Mouse (Mus musculus) midbrain, postnatal 0 days (tissue): ENCODE data around the gene Trub2. TPM values are rescaled to one million over a fixed set of nuclear protein-coding genes. Genes with fewer than 3 reads are reported as not detected.

ENCODE experiments used
- ATAC-seq: fragments of 200-750 bp; cut with Nextera tagmentation; 2 replicates; pipeline ENCODE4 v1.8.0; 2017; ENCODE audit warnings: moderate number of reproducible peaks, mild to moderate bottlenecking, moderate TSS enrichment, moderate library complexity; ENCODE audit not compliant: low FRiP score
- DNase-seq: peaks from one replicate; pipeline ENCODE4 v3.0.0-alpha.2; 2015; ENCODE audit warnings: low spot score
- H3K27ac ChIP-seq: fragments of 300-500 bp; sonication (generic); 2 replicates; pipeline ENCODE4 v1.5.1; 2014; ENCODE audit warnings: low read depth, mild to moderate bottlenecking, low read length, mixed read lengths
- H3K27me3 ChIP-seq: fragments of 300-500 bp; sonication (generic); 2 replicates; pipeline ENCODE4 v1.6.1; 2014; ENCODE audit warnings: low read length, control low read depth, mixed read lengths; ENCODE audit not compliant: insufficient read depth
- H3K36me3 ChIP-seq: fragments of 300-500 bp; sonication (generic); 2 replicates; pipeline ENCODE4 v1.6.1; 2014; ENCODE audit warnings: low read length, control low read depth, mixed read lengths; ENCODE audit not compliant: insufficient read depth
- H3K4me1 ChIP-seq: fragments of 300-500 bp; sonication (generic); 2 replicates; pipeline ENCODE4 v1.6.1; 2014; ENCODE audit warnings: mild to moderate bottlenecking, control low read depth, antibody characterized with exemption, low read length, mixed read lengths; ENCODE audit not compliant: insufficient read depth
- H3K4me2 ChIP-seq: fragments of 300-500 bp; sonication (generic); 2 replicates; pipeline ENCODE4 v1.6.1; 2014; ENCODE audit warnings: low read depth, mild to moderate bottlenecking, low read length, mixed read lengths; ENCODE audit not compliant: poor library complexity, severe bottlenecking
- H3K4me3 ChIP-seq: fragments of 300-500 bp; sonication (generic); 2 replicates; pipeline ENCODE4 v1.5.1; 2014; ENCODE audit warnings: low read depth, mild to moderate bottlenecking, low read length, moderate library complexity
- H3K9ac ChIP-seq: fragments of 300-500 bp; sonication (generic); replicated peaks from 2 replicates; pipeline ENCODE4 v1.6.1; 2014; ENCODE audit warnings: mild to moderate bottlenecking, low read length, moderate library complexity, mixed read lengths; ENCODE audit not compliant: poor library complexity, severe bottlenecking
- H3K9me3 ChIP-seq: fragments of 300-500 bp; sonication (generic); 2 replicates; pipeline ENCODE4 v1.6.1; 2016; ENCODE audit warnings: low read length, control low read depth
- CTCF ChIP-seq: IDR thresholded peaks from 2 replicates; pipeline ENCODE4 v1.5.1; 2016; ENCODE audit warnings: antibody characterized with exemption, mild to moderate bottlenecking
- WGBS: fragments of 180-500 bp; shearing (Covaris S2); extraction: QIAGEN DNeasy Blood & Tissue Kit; methylation state at CpG from one replicate; pipeline ENCODE4 v1.1.7; 2014; 5-methylcytosine and 5-hydroxymethylcytosine counted together
- polyA plus RNA-seq: library from polyadenylated mRNA; unstranded; fragments of >200 nt; fragmentation: Nextera tagmentation; extraction: Ambion mirVana; gene quantifications from 2 replicates; pipeline ENCODE4 v1.2.1, GENCODE M21; 2015
- total RNA-seq: library from RNA; depleted of rRNA; stranded (reverse); fragments of >200 nt; gene quantifications from 2 replicates; pipeline ENCODE4 v1.2.3, GENCODE M21; 2014; rRNA removed

Trub2 gene
- total and polyA plus RNA-seq, 2 experiments from 2014 or later = 32.0 to 36.7 TPM

- TF ChIP-seq CTCF = no peak
- Histone ChIP-seq H3K4me1 (no peaks in the 10 kb centered on the region), H3K4me3 (no peak overlapping the region), H3K4me2 (no peak overlapping the region), H3K27me3 (no peaks in the 10 kb centered on the region), H3K9me3 (no peaks in the 10 kb centered on the region), H3K36me3 (peaks cover 39% of the 10 kb centered on the region), H3K27ac (no peak overlapping the region), H3K9ac (no peak overlapping the region)
- 90% methylated on average over 5 of the region's 5 CpGs for WGBS
- ATAC-seq (no peak), DNase-seq (no peak)
Measured at GRCm38 (mm10) chr2:29714127-29714526, 74.2 kb downstream of the Trub2 start.

DNA sequence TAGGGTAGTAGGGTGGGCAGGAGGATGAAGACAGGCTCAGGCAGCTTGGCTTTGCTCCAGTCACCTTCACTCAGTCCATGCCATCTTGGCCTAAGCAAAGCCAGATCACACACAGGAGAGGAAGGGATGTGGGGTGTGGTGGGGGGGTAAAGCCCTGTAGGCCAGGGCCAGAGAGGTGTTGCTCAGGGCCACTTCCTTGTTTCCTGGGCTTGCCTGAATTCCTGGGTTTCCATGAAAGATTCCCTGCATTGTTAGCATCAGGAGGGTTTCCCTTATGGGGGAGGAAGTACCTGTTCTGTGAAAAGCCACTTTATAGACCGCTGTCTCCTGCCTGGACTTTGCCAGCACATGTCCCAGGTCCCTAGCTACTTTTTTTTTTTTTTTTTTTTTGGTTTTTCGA lies 74.8 kb downstream of the Trub2 start:
- H3K4me3 ChIP-seq = no peak overlapping the region
- 93% methylated on average over 1 of the region's 2 CpGs for WGBS
- DNase-seq = no peak
- H3K9me3 ChIP-seq = no peaks in the 10 kb centered on the region
- no peak for ATAC-seq
- TF ChIP-seq CTCF = no peak
- no peak overlapping the region for H3K4me2 ChIP-seq
- no peaks in the 10 kb centered on the region for H3K4me1 ChIP-seq
- H3K9ac ChIP-seq = no peak overlapping the region
- H3K27me3 ChIP-seq = no peaks in the 10 kb centered on the region
- H3K36me3 ChIP-seq = peaks cover 39% of the 10 kb centered on the region
- no peak overlapping the region for H3K27ac ChIP-seq

DNA sequence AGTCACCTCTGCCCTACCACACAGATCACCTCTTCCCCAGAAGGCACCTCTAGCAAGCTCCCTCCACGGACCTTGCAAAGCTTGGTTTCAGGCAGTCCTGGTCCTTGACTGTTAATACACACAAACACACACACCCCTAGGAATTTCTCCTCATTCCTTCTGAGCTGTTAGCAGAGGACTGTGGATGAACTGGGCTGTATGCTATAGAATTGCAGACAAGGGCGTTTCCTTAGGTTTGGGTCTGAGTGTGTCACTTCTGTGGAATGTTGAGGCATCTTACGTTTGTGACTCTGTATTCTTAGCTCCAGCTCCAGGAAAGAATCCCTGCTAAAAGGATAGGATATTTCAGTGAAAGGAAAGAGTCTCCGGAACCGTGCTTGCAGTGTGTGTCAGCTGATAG lies 76.4 kb downstream of the Trub2 start:
- H3K36me3 ChIP-seq = peaks cover 48% of the 10 kb centered on the region
- no peak overlapping the region for H3K9ac ChIP-seq
- H3K4me3 ChIP-seq = no peak overlapping the region
- H3K4me1 ChIP-seq = no peaks in the 10 kb centered on the region
- H3K27me3 ChIP-seq = no peaks in the 10 kb centered on the region
- ATAC-seq = no peak
- no peak overlapping the region for H3K4me2 ChIP-seq
- no peak for DNase-seq
- 85% methylated on average over 5 of the region's 5 CpGs for WGBS
- H3K27ac ChIP-seq = no peak overlapping the region
- TF ChIP-seq CTCF = no peak
- no peaks in the 10 kb centered on the region for H3K9me3 ChIP-seq

Other genes starting within 250 kb of the Trub2 start
- gene Rapgef1, start 168.8 kb downstream of the Trub2 start, total RNA-seq = 98.7 and 109 TPM in 2 replicates
- gene Rapgef1, start 168.8 kb downstream of the Trub2 start, polyA plus RNA-seq = 15.4 and 16.2 TPM in 2 replicates
- 0.60 and 1.7 TPM in 2 replicates for gene Gm13420, start 36.8 kb downstream of the Trub2 start, total RNA-seq
- gene Gm13420, start 36.8 kb downstream of the Trub2 start, polyA plus RNA-seq = 0.21 and 0.65 TPM in 2 replicates
- gene Gm13547, start 29.2 kb downstream of the Trub2 start, total RNA-seq = not detected in 2 replicates
- gene Gm13547, start 29.2 kb downstream of the Trub2 start, polyA plus RNA-seq = not detected in 2 replicates
- 37.4 and 44.8 TPM in 2 replicates for gene Coq4, start 1.0 kb downstream of the Trub2 start, total RNA-seq
- gene Coq4, start 1.0 kb downstream of the Trub2 start, polyA plus RNA-seq = 32.1 and 37.5 TPM in 2 replicates
- 111 and 128 TPM in 2 replicates for gene Slc27a4, start 14.1 kb upstream of the Trub2 start, total RNA-seq
- 48.5 and 50.2 TPM in 2 replicates for gene Slc27a4, start 14.1 kb upstream of the Trub2 start, polyA plus RNA-seq
- 66.9 and 73.5 TPM in 2 replicates for gene Urm1, start 31.6 kb upstream of the Trub2 start, total RNA-seq
- 30.7 and 32.6 TPM in 2 replicates for gene Urm1, start 31.6 kb upstream of the Trub2 start, polyA plus RNA-seq
- 21.4 and 28.0 TPM in 2 replicates for gene Cercam, start 80.7 kb upstream of the Trub2 start, total RNA-seq
- 22.8 and 26.0 TPM in 2 replicates for gene Cercam, start 80.7 kb upstream of the Trub2 start, polyA plus RNA-seq
- gene Odf2, start 100.7 kb upstream of the Trub2 start, total RNA-seq = 77.0 and 102 TPM in 2 replicates
- gene Odf2, start 100.7 kb upstream of the Trub2 start, polyA plus RNA-seq = 72.0 and 90.9 TPM in 2 replicates
- gene Gle1, start 146.9 kb upstream of the Trub2 start, total RNA-seq = 37.7 and 45.5 TPM in 2 replicates
- gene Gle1, start 146.9 kb upstream of the Trub2 start, polyA plus RNA-seq = 55.0 and 56.0 TPM in 2 replicates
- gene Sptan1, start 177.1 kb upstream of the Trub2 start, total RNA-seq = 796 and 822 TPM in 2 replicates
- gene Sptan1, start 177.1 kb upstream of the Trub2 start, polyA plus RNA-seq = 193 and 200 TPM in 2 replicates